Mouse (Mus musculus): ENCODE results near the gene Efhb. TPM values are rescaled to one million over a fixed set of nuclear protein-coding genes. Genes with fewer than 3 reads are reported as not detected.

Efhb gene
- 0.12 TPM for polyA plus RNA-seq (2017; shearing (Covaris generic))

DNA sequence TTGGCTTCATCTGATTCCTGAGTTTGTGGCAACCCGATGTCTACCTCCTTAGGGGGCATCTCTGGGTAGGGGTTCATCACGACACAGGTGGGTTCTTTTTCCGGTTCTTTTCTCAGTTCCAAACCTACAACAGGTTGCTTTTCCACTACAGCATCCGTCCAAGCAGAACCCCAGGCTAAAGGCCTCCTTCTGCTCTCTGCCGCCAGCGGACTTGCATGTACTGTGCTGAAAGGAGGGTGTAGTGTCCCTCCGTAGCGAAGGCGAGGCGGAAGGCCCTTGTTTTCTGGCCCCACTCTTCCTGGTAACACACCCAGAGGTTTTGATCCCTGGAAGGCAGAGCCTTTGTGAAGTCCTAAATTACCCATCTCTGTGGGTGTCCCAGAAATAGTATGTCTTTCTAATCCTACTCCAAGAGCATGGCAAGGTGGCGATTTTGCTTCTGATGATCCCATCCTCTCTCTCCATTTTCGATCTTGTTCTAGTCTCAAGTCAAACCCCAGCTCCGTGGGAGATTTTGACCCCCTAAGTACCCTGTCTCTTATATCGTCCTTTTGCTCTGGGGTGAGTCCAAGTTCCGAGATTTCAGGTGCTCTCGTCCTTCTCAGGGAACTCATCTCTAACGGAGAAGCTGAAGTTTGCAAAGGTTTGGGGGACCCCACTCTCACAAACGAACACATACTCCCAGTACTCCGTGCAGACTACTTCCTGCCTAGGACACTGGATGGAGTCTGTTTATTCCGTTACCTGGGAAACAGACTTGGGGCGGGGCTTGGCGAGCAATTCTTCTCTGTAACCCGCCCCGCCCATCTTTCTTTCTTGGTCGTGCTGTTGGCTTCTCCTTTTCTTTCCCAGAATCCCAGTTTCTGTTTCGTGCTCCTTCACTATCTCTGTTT lies at the start of gene Efhb:
Gene Efhb (minus strand): TSS at position 719 of the 893 bp plus-strand sequence.

DNA sequence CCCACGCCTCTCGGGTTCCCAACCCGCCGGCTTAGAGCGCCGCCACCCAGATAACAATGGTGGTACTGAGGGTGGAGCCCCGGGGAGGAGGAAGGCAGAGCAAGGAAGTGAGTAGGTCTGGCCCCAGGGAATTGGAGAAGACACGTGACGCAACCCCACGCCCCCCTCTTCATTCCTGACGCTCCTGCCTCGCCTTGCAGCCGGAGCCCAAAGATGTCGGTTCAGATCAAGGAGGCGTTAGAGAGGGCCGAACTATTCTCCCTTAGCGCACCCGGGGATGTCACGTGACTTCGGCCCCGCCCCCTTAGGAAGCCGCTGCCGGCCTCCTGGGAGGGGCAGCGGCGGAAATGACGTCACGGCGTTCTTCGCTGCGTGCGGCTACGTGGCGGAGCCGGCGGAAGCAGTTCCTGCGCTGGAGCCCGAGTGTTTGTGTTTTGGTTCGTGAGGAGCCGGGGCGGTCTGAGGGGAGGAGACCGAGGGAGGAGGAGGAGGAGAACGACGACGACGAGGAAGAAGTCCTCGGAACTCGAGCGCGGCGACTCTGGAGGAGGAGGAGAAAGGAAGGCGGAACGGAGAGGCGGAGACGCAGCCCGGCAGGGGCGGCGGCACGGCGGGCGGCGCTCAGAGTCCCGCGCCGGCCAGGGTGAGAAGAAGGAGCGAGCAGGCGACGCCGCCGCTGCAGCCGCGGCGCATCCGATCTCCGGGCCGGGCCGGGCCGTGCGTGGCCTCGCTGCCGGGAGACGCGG lies 15.9 kb upstream of the Efhb start, which contains the start of gene Rab5a:
Gene Rab5a (plus strand): TSS at position 377 of the 746 bp plus-strand sequence.

Other genes starting within 250 kb of the Efhb start
- gene Rab5a, start 15.9 kb upstream of the Efhb start, polyA plus RNA-seq (2017; shearing (Covaris generic)): 18.1 TPM
- gene Pp2d1, start 76.1 kb upstream of the Efhb start, polyA plus RNA-seq (2017; shearing (Covaris generic)): 0.50 TPM
- 19.3 TPM for gene Kat2b, start 103.5 kb upstream of the Efhb start, polyA plus RNA-seq (2017; shearing (Covaris generic))
- 4.1 TPM for gene Sgo1, start 226.0 kb upstream of the Efhb start, polyA plus RNA-seq (2017; shearing (Covaris generic))

Data from inflammation-experienced regulatory T-cells, adult 16 weeks (primary cell).